Mouse (Mus musculus): ENCODE measurements at regions not wholly inside any gene's neighbourhood (a gene's known extent, or its start where the extent isn't known, plus 50 kb on each side); places are given as distances from the start of the nearest gene placed in this dataset.

GRCm38 (mm10) chr9:113085281-113085810 is 622.7 kb downstream of the Pdcd6ip start:
- TF ChIP-seq CTCF (IDR thresholded peaks at IDR 0.05; ENCODE audit: borderline replicate concordance, extremely low read depth, insufficient read depth, insufficient read length) (no peak), POLR2A (IDR thresholded peaks at IDR 0.05; ENCODE audit: borderline replicate concordance, extremely low read depth, insufficient read depth, insufficient read length, poor library complexity, severe bottlenecking) (no peak)
- peak; percentile 44 for DNase-seq (ENCODE audit: low read depth)

GRCm38 (mm10) chr9:113074866-113075265 is 633.2 kb downstream of the Pdcd6ip start:
- TF ChIP-seq CTCF (IDR thresholded peaks at IDR 0.05; ENCODE audit: borderline replicate concordance, extremely low read depth, insufficient read depth, insufficient read length), result no peak
- TF ChIP-seq POLR2A (IDR thresholded peaks at IDR 0.05; ENCODE audit: borderline replicate concordance, extremely low read depth, insufficient read depth, insufficient read length, poor library complexity, severe bottlenecking), result no peak
- no peak for DNase-seq (ENCODE audit: low read depth)

GRCm38 (mm10) chr9:113057415-113057814 is 650.6 kb downstream of the Pdcd6ip start:
- no peak for TF ChIP-seq CTCF (IDR thresholded peaks at IDR 0.05; ENCODE audit: borderline replicate concordance, extremely low read depth, insufficient read depth, insufficient read length)
- DNase-seq (ENCODE audit: low read depth), result no peak

- no peak for DNase-seq (ENCODE audit: low read depth)
- TF ChIP-seq POLR2A (IDR thresholded peaks at IDR 0.05; ENCODE audit: borderline replicate concordance, extremely low read depth, insufficient read depth, insufficient read length, poor library complexity, severe bottlenecking) (no peak), CTCF (IDR thresholded peaks at IDR 0.05; ENCODE audit: borderline replicate concordance, extremely low read depth, insufficient read depth, insufficient read length) (no peak)
These were observed 663.4 kb downstream of the Pdcd6ip start for GRCm38 (mm10) chr9:113044556-113045178.

GRCm38 (mm10) chr9:113040885-113041284 is 667.2 kb downstream of the Pdcd6ip start:
- no peak for TF ChIP-seq CTCF (IDR thresholded peaks at IDR 0.05; ENCODE audit: borderline replicate concordance, extremely low read depth, insufficient read depth, insufficient read length)
- no peak for TF ChIP-seq POLR2A (IDR thresholded peaks at IDR 0.05; ENCODE audit: borderline replicate concordance, extremely low read depth, insufficient read depth, insufficient read length, poor library complexity, severe bottlenecking)
- DNase-seq (ENCODE audit: low read depth), result no peak

- no peak for DNase-seq (ENCODE audit: low read depth)
These were observed 674.1 kb downstream of the Pdcd6ip start for GRCm38 (mm10) chr9:113033996-113034395.

GRCm38 (mm10) chr9:113029091-113029490 is 679.0 kb downstream of the Pdcd6ip start:
- DNase-seq (ENCODE audit: low read depth), result no peak
- TF ChIP-seq POLR2A (IDR thresholded peaks at IDR 0.05; ENCODE audit: borderline replicate concordance, extremely low read depth, insufficient read depth, insufficient read length, poor library complexity, severe bottlenecking) (no peak), CTCF (IDR thresholded peaks at IDR 0.05; ENCODE audit: borderline replicate concordance, extremely low read depth, insufficient read depth, insufficient read length) (no peak)

More at GRCm38 (mm10) chr9:113033996-113034395, 674.1 kb downstream of the Pdcd6ip start:
- TF ChIP-seq POLR2A (IDR thresholded peaks at IDR 0.05; ENCODE audit: borderline replicate concordance, extremely low read depth, insufficient read depth, insufficient read length, poor library complexity, severe bottlenecking) (no peak), CTCF (IDR thresholded peaks at IDR 0.05; ENCODE audit: borderline replicate concordance, extremely low read depth, insufficient read depth, insufficient read length) (no peak)

GRCm38 (mm10) chr9:113026904-113027193 is 681.2 kb downstream of the Pdcd6ip start:
- TF ChIP-seq POLR2A (IDR thresholded peaks at IDR 0.05; ENCODE audit: borderline replicate concordance, extremely low read depth, insufficient read depth, insufficient read length, poor library complexity, severe bottlenecking) (no peak), CTCF (IDR thresholded peaks at IDR 0.05; ENCODE audit: borderline replicate concordance, extremely low read depth, insufficient read depth, insufficient read length) (no peak)
- DNase-seq (ENCODE audit: low read depth), result no peak

GRCm38 (mm10) chr9:113026096-113026903 is 681.8 kb downstream of the Pdcd6ip start:
- DNase-seq (ENCODE audit: low read depth), result no peak
- no peak for TF ChIP-seq CTCF (IDR thresholded peaks at IDR 0.05; ENCODE audit: borderline replicate concordance, extremely low read depth, insufficient read depth, insufficient read length)
- TF ChIP-seq POLR2A (IDR thresholded peaks at IDR 0.05; ENCODE audit: borderline replicate concordance, extremely low read depth, insufficient read depth, insufficient read length, poor library complexity, severe bottlenecking), result no peak

GRCm38 (mm10) chr9:113021866-113022645 is 686.0 kb downstream of the Pdcd6ip start:
- peak; percentile 42 for DNase-seq (ENCODE audit: low read depth)
- TF ChIP-seq POLR2A (IDR thresholded peaks at IDR 0.05; ENCODE audit: borderline replicate concordance, extremely low read depth, insufficient read depth, insufficient read length, poor library complexity, severe bottlenecking) (no peak), CTCF (IDR thresholded peaks at IDR 0.05; ENCODE audit: borderline replicate concordance, extremely low read depth, insufficient read depth, insufficient read length) (no peak)

GRCm38 (mm10) chr9:113019576-113019975 is 688.5 kb downstream of the Pdcd6ip start:
- TF ChIP-seq POLR2A (IDR thresholded peaks at IDR 0.05; ENCODE audit: borderline replicate concordance, extremely low read depth, insufficient read depth, insufficient read length, poor library complexity, severe bottlenecking), result no peak
- no peak for TF ChIP-seq CTCF (IDR thresholded peaks at IDR 0.05; ENCODE audit: borderline replicate concordance, extremely low read depth, insufficient read depth, insufficient read length)
- peak; percentile 67 for DNase-seq (ENCODE audit: low read depth)
